Mouse (Mus musculus): ENCODE measurements around the gene Tas2r124. TPM values are rescaled to one million over a fixed set of nuclear protein-coding genes. Genes with fewer than 3 reads are reported as not detected.

Tas2r124 gene
- not detected in 2 replicates for polyA plus RNA-seq (2015; fragmentation: Nextera tagmentation; extraction: Ambion mirVana)

GRCm38 (mm10) chr6:132754430-132754829 lies at the start of gene Tas2r124:
TSS of gene Tas2r124 (plus strand) at chr6:132754730.

GRCm38 (mm10) chr6:132711828-132712227 lies 42.7 kb upstream of the Tas2r124 start, which contains the start of gene Tas2r122:
TSS of gene Tas2r122 (minus strand) at chr6:132711928.

GRCm38 (mm10) chr6:132737935-132738334 lies 16.6 kb upstream of the Tas2r124 start, which contains the start of gene Tas2r115:
TSS of gene Tas2r115 (minus strand) at chr6:132738035.

DNA sequence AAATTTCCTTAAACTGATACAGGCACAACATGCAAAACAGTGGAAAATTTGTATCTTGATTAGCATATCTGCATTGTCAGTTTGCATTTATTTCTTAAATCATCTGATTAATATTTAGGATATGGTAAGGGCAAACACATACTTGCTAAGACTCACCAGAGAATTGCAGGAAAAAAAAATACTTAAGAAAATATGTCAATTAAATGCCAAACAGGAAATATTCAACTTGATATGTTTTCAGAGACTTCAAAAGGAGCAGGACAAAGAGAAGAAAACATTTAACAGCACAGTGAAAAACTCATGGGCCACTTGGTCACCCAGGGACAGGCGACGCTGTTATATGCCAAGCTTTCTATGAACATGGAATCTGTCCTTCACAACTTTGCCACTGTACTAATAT lies 7.3 kb downstream of the Tas2r124 start, which contains the start of gene Tas2r102:
TSS of gene Tas2r102 (plus strand) at position 301 of the 400 bp plus-strand sequence.

DNA sequence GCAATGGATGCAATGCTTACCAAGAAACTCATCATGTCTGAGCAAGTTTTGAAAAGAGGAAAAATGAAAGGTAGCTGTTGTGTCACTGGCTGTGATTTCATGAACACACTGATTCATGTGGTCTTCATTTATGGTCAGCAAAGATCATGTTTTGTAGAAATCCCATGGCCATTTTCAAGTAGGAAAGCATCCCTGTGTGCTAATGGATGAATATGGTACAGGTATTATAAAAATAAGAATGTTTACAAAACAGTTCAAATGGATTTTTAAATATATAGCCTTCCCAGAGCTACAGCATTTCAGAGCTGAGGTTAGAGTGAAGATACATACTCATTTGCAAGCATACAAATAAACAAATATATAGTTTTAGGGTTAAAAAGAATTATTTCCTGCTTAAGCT lies 23.5 kb downstream of the Tas2r124 start, which contains the start of gene Tas2r136:
TSS of gene Tas2r136 (minus strand) at position 101 of the 400 bp plus-strand sequence.

DNA sequence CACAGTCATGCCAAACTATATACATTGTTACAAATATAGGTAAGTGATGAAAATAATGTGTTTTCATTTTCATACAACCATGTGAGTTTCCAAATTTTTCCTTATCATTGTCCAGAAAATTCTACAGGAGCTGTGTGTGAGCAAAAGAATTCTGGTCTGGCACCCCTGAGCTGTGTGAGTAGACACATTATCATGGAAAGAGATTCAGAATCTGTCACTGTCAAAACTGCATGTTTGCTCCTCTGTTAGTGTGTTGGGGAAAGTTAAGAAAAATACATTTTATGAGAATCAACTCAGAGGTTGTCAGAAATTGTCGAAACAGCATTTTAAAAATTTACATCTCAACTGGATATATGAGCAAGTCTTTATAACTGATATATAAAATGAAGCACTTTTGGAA lies 48.0 kb downstream of the Tas2r124 start, which contains the start of gene Tas2r117:
TSS of gene Tas2r117 (plus strand) at position 301 of the 400 bp plus-strand sequence.

Other genes with a start within 250 kb of the Tas2r124 start
- gene Prh1, start 184.9 kb upstream of the Tas2r124 start, polyA plus RNA-seq (2015; fragmentation: Nextera tagmentation; extraction: Ambion mirVana), result not detected in 2 replicates
- not detected in 2 replicates for gene Prp2, start 158.8 kb upstream of the Tas2r124 start, polyA plus RNA-seq (2015; fragmentation: Nextera tagmentation; extraction: Ambion mirVana)
- gene A630073D07Rik, start 103.2 kb upstream of the Tas2r124 start, polyA plus RNA-seq (2015; fragmentation: Nextera tagmentation; extraction: Ambion mirVana), result not detected in 2 replicates
- gene Tas2r120, start 97.8 kb upstream of the Tas2r124 start, polyA plus RNA-seq (2015; fragmentation: Nextera tagmentation; extraction: Ambion mirVana), result not detected in 2 replicates
- not detected in 2 replicates for gene Tas2r121, start 53.7 kb upstream of the Tas2r124 start, polyA plus RNA-seq (2015; fragmentation: Nextera tagmentation; extraction: Ambion mirVana)
- not detected in 2 replicates for gene Tas2r122, start 42.8 kb upstream of the Tas2r124 start, polyA plus RNA-seq (2015; fragmentation: Nextera tagmentation; extraction: Ambion mirVana)
- not detected in 2 replicates for gene Tas2r115, start 16.7 kb upstream of the Tas2r124 start, polyA plus RNA-seq (2015; fragmentation: Nextera tagmentation; extraction: Ambion mirVana)
- not detected in 2 replicates for gene Tas2r102, start 7.4 kb downstream of the Tas2r124 start, polyA plus RNA-seq (2015; fragmentation: Nextera tagmentation; extraction: Ambion mirVana)
- not detected in 2 replicates for gene Tas2r136, start 23.4 kb downstream of the Tas2r124 start, polyA plus RNA-seq (2015; fragmentation: Nextera tagmentation; extraction: Ambion mirVana)
- gene Tas2r117, start 48.1 kb downstream of the Tas2r124 start, polyA plus RNA-seq (2015; fragmentation: Nextera tagmentation; extraction: Ambion mirVana), result not detected in 2 replicates
- gene Tas2r123, start 92.4 kb downstream of the Tas2r124 start, polyA plus RNA-seq (2015; fragmentation: Nextera tagmentation; extraction: Ambion mirVana), result not detected in 2 replicates
- gene Tas2r116, start 100.7 kb downstream of the Tas2r124 start, polyA plus RNA-seq (2015; fragmentation: Nextera tagmentation; extraction: Ambion mirVana), result not detected in 2 replicates
- not detected in 2 replicates for gene Tas2r110, start 113.3 kb downstream of the Tas2r124 start, polyA plus RNA-seq (2015; fragmentation: Nextera tagmentation; extraction: Ambion mirVana)
- not detected in 2 replicates for gene Tas2r113, start 138.3 kb downstream of the Tas2r124 start, polyA plus RNA-seq (2015; fragmentation: Nextera tagmentation; extraction: Ambion mirVana)
- 0.34 and 0.42 TPM in 2 replicates for gene Tas2r125, start 154.9 kb downstream of the Tas2r124 start, polyA plus RNA-seq (2015; fragmentation: Nextera tagmentation; extraction: Ambion mirVana)
- gene Tas2r129, start 196.4 kb downstream of the Tas2r124 start, polyA plus RNA-seq (2015; fragmentation: Nextera tagmentation; extraction: Ambion mirVana), result not detected in 2 replicates
- gene Tas2r131, start 203.2 kb downstream of the Tas2r124 start, polyA plus RNA-seq (2015; fragmentation: Nextera tagmentation; extraction: Ambion mirVana), result not detected in 2 replicates
- not detected in 2 replicates for gene Tas2r109, start 226.2 kb downstream of the Tas2r124 start, polyA plus RNA-seq (2015; fragmentation: Nextera tagmentation; extraction: Ambion mirVana)